Mouse (Mus musculus) embryonic facial prominence, embryonic 11.5 days (tissue): ENCODE data around the gene Fnbp1. TPM values are rescaled to one million over a fixed set of nuclear protein-coding genes. Genes with fewer than 3 reads are reported as not detected.

Source experiments
- ATAC-seq: fragments of 200-750 bp; cut with Nextera tagmentation; replicated peaks from 2 replicates; pipeline ENCODE4 v1.8.0; 2017; ENCODE audit warnings: low read depth; ENCODE audit not compliant: insufficient number of reproducible peaks, low FRiP score, low TSS enrichment
- DNase-seq: peaks from one replicate; pipeline ENCODE4 v3.0.0-alpha.2; 2015; ENCODE audit warnings: low spot score
- H3K27ac ChIP-seq: fragments of 300-500 bp; sonication (generic); replicated peaks from 2 replicates; pipeline ENCODE4 v1.5.1; 2014; ENCODE audit warnings: mild to moderate bottlenecking, low read depth, low read length, control low read depth
- H3K27me3 ChIP-seq: fragments of 300-500 bp; sonication (generic); 2 replicates; pipeline ENCODE4 v1.6.1; 2014; ENCODE audit warnings: mild to moderate bottlenecking, low read length, moderate library complexity, mixed read lengths; ENCODE audit not compliant: control insufficient read depth, insufficient read depth
- H3K36me3 ChIP-seq: fragments of 300-500 bp; sonication (generic); replicated peaks from 2 replicates; pipeline ENCODE4 v1.6.1; 2014; ENCODE audit warnings: low read depth, mild to moderate bottlenecking, low read length, moderate library complexity, mixed read lengths; ENCODE audit not compliant: control insufficient read depth, insufficient read depth
- H3K4me1 ChIP-seq: fragments of 300-500 bp; sonication (generic); 2 replicates; pipeline ENCODE4 v1.6.1; 2014; ENCODE audit warnings: low read length, mixed read lengths; ENCODE audit not compliant: control insufficient read depth, insufficient read depth
- H3K4me2 ChIP-seq: fragments of 300-500 bp; sonication (generic); 2 replicates; pipeline ENCODE4 v1.6.1; 2014; ENCODE audit warnings: low read depth, mild to moderate bottlenecking, control low read depth, low read length, moderate library complexity
- H3K4me3 ChIP-seq: fragments of 300-500 bp; sonication (generic); 2 replicates; pipeline ENCODE4 v1.5.1; 2014; ENCODE audit warnings: low read depth, low read length, control low read depth
- H3K9ac ChIP-seq: fragments of 300-500 bp; sonication (generic); replicated peaks from 2 replicates; pipeline ENCODE4 v1.6.1; 2014; ENCODE audit warnings: mild to moderate bottlenecking, control low read depth, low read length
- H3K9me3 ChIP-seq: fragments of 300-500 bp; sonication (generic); replicated peaks from 2 replicates; pipeline ENCODE4 v1.6.1; 2016; ENCODE audit warnings: mild to moderate bottlenecking, low read length, inconsistent platforms, mixed read lengths; ENCODE audit not compliant: control insufficient read depth
- WGBS: fragments of 180-500 bp; shearing (Covaris S2); extraction: QIAGEN DNeasy Blood & Tissue Kit; methylation state at CpG from one replicate; pipeline ENCODE4 v1.1.7; 2014; 5-methylcytosine and 5-hydroxymethylcytosine counted together
- polyA plus RNA-seq: library from polyadenylated mRNA; unstranded; fragments of >200 nt; fragmentation: Nextera tagmentation; extraction: Ambion mirVana; gene quantifications from 2 replicates; pipeline ENCODE4 v1.2.1, GENCODE M21; 2014

The Fnbp1 gene
- polyA plus RNA-seq, 1 experiment from 2014 or later: 17.9 TPM

DNA sequence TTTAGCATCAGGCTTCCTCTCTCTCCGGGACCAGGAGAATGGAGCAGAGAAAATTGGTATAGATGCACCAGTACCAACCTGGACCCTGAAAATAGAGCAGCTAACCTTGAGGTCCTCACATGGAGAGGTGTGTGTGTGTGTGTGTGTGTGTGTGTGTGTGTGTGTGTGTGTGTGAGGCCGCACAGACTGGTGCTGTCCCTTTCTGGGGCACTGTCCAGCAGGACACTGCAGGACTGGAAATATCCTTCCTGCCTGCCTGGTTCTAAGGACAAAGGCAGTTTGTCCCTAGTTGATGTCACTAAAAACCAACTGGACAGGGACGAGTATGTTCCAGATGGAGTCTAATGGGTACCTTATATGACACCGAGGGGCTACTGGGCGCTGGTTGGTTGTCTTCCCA is 117.9 kb downstream of the Fnbp1 start:
- H3K27ac ChIP-seq: no peak overlapping the region
- peaks cover 4% of the 10 kb centered on the region for H3K36me3 ChIP-seq
- no peaks in the 10 kb centered on the region for H3K4me1 ChIP-seq
- WGBS: 73% methylated on average over 5 of the region's 5 CpGs
- no peaks in the 10 kb centered on the region for H3K27me3 ChIP-seq
- DNase-seq (no peak), ATAC-seq (no peak)
- H3K4me2 ChIP-seq: no peak overlapping the region
- H3K9me3 ChIP-seq: no peaks in the 10 kb centered on the region
- H3K4me3 ChIP-seq: no peak overlapping the region
- H3K9ac ChIP-seq: no peak overlapping the region

DNA sequence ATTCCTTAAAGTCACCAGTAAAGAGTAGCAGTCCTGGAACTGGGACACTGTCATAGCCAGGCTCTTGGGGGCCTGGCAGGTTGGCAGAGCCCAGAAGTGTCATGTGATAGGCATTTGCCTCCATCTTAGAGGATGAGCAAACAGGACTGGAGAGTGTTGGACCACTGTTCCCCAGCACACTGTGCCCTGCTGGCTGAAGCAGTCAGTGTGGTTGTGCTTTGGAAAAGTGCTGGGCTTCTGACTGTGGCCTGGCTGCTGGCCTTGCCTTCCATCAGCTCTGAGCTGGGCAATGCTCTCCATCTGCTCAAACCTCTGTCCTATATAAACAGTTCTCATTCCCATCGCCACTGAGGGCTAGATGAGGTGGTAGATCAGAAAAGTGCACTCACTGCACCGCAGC is 121.6 kb downstream of the Fnbp1 start:
- ATAC-seq: no peak
- 77% methylated on average over 2 of the region's 2 CpGs for WGBS
- H3K4me1 ChIP-seq: no peaks in the 10 kb centered on the region

GRCm38 (mm10) chr2:31019011-31019410 is 122.8 kb downstream of the Fnbp1 start:
- Histone ChIP-seq H3K27me3 (no peaks in the 10 kb centered on the region), H3K4me1 (no peaks in the 10 kb centered on the region), H3K4me2 (no peak overlapping the region), H3K4me3 (no peak overlapping the region), H3K9ac (no peak overlapping the region), H3K36me3 (no peaks in the 10 kb centered on the region; the same call in 1 of the 2 replicates), H3K27ac (no peak overlapping the region), H3K9me3 (no peaks in the 10 kb centered on the region)
- WGBS: 88% methylated on average over 8 of the region's 8 CpGs
- DNase-seq: no peak
- ATAC-seq: no peak

More for the DNA sequence above, 121.6 kb downstream of the Fnbp1 start:
- H3K4me2 ChIP-seq: no peak overlapping the region
- no peaks in the 10 kb centered on the region; the same call in 1 of the 2 replicates for H3K36me3 ChIP-seq
- H3K9ac ChIP-seq: no peak overlapping the region
- H3K9me3 ChIP-seq: no peaks in the 10 kb centered on the region
- no peak overlapping the region for H3K27ac ChIP-seq
- H3K4me3 ChIP-seq: no peak overlapping the region
- DNase-seq: no peak
- H3K27me3 ChIP-seq: no peaks in the 10 kb centered on the region

- no peaks in the 10 kb centered on the region for H3K27me3 ChIP-seq
- WGBS: 76% methylated on average over 8 of the region's 8 CpGs
- H3K9ac ChIP-seq: no peak overlapping the region
- no peaks in the 10 kb centered on the region for H3K4me1 ChIP-seq
- H3K27ac ChIP-seq: no peak overlapping the region
- ATAC-seq (no peak), DNase-seq (no peak)
- no peaks in the 10 kb centered on the region; the same call in 1 of the 2 replicates for H3K36me3 ChIP-seq
- H3K4me2 ChIP-seq: no peak overlapping the region
- H3K4me3 ChIP-seq: no peak overlapping the region
- no peaks in the 10 kb centered on the region for H3K9me3 ChIP-seq
Observed at GRCm38 (mm10) chr2:31018519-31018918, 123.3 kb downstream of the Fnbp1 start.

GRCm38 (mm10) chr2:31017625-31018317 is 124.0 kb downstream of the Fnbp1 start:
- Histone ChIP-seq H3K4me3 (no peak overlapping the region), H3K36me3 (no peaks in the 10 kb centered on the region; the same call in 1 of the 2 replicates), H3K27ac (no peak overlapping the region), H3K9me3 (no peaks in the 10 kb centered on the region), H3K4me2 (no peak overlapping the region), H3K27me3 (no peaks in the 10 kb centered on the region), H3K9ac (no peak overlapping the region), H3K4me1 (no peaks in the 10 kb centered on the region)
- 85% methylated on average over 18 of the region's 18 CpGs for WGBS
- DNase-seq (no peak), ATAC-seq (no peak)

GRCm38 (mm10) chr2:31013371-31014120 is 128.3 kb downstream of the Fnbp1 start:
- 65% methylated on average over 14 of the region's 14 CpGs for WGBS
- no peak for DNase-seq
- no peak overlapping the region for H3K9ac ChIP-seq
- H3K9me3 ChIP-seq: no peaks in the 10 kb centered on the region
- no peak for ATAC-seq
- no peaks in the 10 kb centered on the region for H3K27me3 ChIP-seq
- H3K4me3 ChIP-seq: no peak overlapping the region
- H3K4me2 ChIP-seq: no peak overlapping the region
- H3K4me1 ChIP-seq: no peaks in the 10 kb centered on the region
- no peak overlapping the region for H3K27ac ChIP-seq
- H3K36me3 ChIP-seq: no peaks in the 10 kb centered on the region; the same call in 1 of the 2 replicates

GRCm38 (mm10) chr2:31007208-31007607 is 134.6 kb downstream of the Fnbp1 start:
- no peak for ATAC-seq
- no peak for DNase-seq
- Histone ChIP-seq H3K9ac (no peak overlapping the region), H3K4me1 (no peaks in the 10 kb centered on the region), H3K27ac (no peak overlapping the region), H3K27me3 (no peaks in the 10 kb centered on the region), H3K36me3 (no peaks in the 10 kb centered on the region), H3K4me2 (no peak overlapping the region), H3K9me3 (no peaks in the 10 kb centered on the region), H3K4me3 (no peak overlapping the region)
- 87% methylated on average over 5 of the region's 5 CpGs for WGBS

GRCm38 (mm10) chr2:31006434-31006833 is 135.4 kb downstream of the Fnbp1 start:
- ATAC-seq: no peak
- no peak overlapping the region for H3K4me3 ChIP-seq
- H3K36me3 ChIP-seq: no peaks in the 10 kb centered on the region

More at GRCm38 (mm10) chr2:31006434-31006833, 135.4 kb downstream of the Fnbp1 start:
- no peaks in the 10 kb centered on the region for H3K27me3 ChIP-seq
- H3K4me1 ChIP-seq: no peaks in the 10 kb centered on the region
- no peak overlapping the region for H3K4me2 ChIP-seq
- H3K9me3 ChIP-seq: no peaks in the 10 kb centered on the region
- WGBS: 87% methylated on average over 5 of the region's 5 CpGs
- no peak overlapping the region for H3K27ac ChIP-seq
- H3K9ac ChIP-seq: no peak overlapping the region
- no peak for DNase-seq
